Mouse (Mus musculus) ES-E14 (cell line): ENCODE data around the gene Zcchc7.

Experiments used
- HCFC1 ChIP-seq: IDR thresholded peaks from 2 replicates; pipeline ENCODE4 v1.6.1; 2012; ENCODE audit warnings: low read length, inconsistent platforms, borderline replicate concordance; ENCODE audit not compliant: insufficient read depth
- MAFK ChIP-seq: IDR thresholded peaks from 2 replicates; pipeline ENCODE4 v1.6.1; 2014; ENCODE audit warnings: mild to moderate bottlenecking, low read depth, low read length, inconsistent platforms; ENCODE audit not compliant: insufficient read depth
- ZC3H11A ChIP-seq: IDR thresholded peaks from 2 replicates; pipeline ENCODE4 v1.6.1; 2012; ENCODE audit warnings: low read depth, mild to moderate bottlenecking, inconsistent platforms, low read length, borderline replicate concordance
- ZNF384 ChIP-seq: IDR thresholded peaks from 2 replicates; pipeline ENCODE4 v1.6.1; 2012; ENCODE audit warnings: low read depth, low read length, inconsistent platforms

- TF ChIP-seq ZC3H11A (no peak), ZNF384 (no peak), MAFK (no peak), HCFC1 (no peak)
Measured at GRCm38 (mm10) chr4:44967402-44967801, 211.7 kb downstream of the Zcchc7 start.
